Mouse (Mus musculus) thymus, adult 2 months (tissue): ENCODE measurements around the gene Kcnk2. TPM values are rescaled to one million over a fixed set of nuclear protein-coding genes. Genes with fewer than 3 reads are reported as not detected.

ENCODE experiments used
- DNase-seq: peaks from one replicate; pipeline ENCODE4 v3.0.0; 2021
- H3K27ac ChIP-seq: fragments of 200-500 bp; 2 replicates; pipeline ENCODE4 v1.5.1; 2012; ENCODE audit warnings: low read length, control low read depth; ENCODE audit not compliant: control insufficient read depth, insufficient read depth
- H3K27me3 ChIP-seq: fragments of 200-500 bp; 2 replicates; pipeline ENCODE4 v1.6.1; 2012; ENCODE audit warnings: mild to moderate bottlenecking, low read length, moderate library complexity, mixed read lengths; ENCODE audit not compliant: control insufficient read depth, insufficient read depth
- H3K36me3 ChIP-seq: fragments of 200-500 bp; 2 replicates; pipeline ENCODE4 v1.6.1; 2012; ENCODE audit warnings: mild to moderate bottlenecking, low read length, moderate library complexity; ENCODE audit not compliant: control insufficient read depth, insufficient read depth
- H3K4me1 ChIP-seq: fragments of 200-500 bp; replicated peaks from 2 replicates; pipeline ENCODE4 v1.6.1; 2012; ENCODE audit warnings: low read length; ENCODE audit not compliant: control insufficient read depth, insufficient read depth
- H3K4me3 ChIP-seq: fragments of 200-500 bp; 2 replicates; pipeline ENCODE4 v1.5.1; 2012; ENCODE audit warnings: mild to moderate bottlenecking, low read length, control low read depth, moderate library complexity; ENCODE audit not compliant: control insufficient read depth, insufficient read depth
- CTCF ChIP-seq: fragments of 200-500 bp; IDR thresholded peaks from 2 replicates; pipeline ENCODE4 v1.5.1; 2012; ENCODE audit warnings: mild to moderate bottlenecking, control low read depth, low read length, moderate library complexity, borderline replicate concordance; ENCODE audit not compliant: control insufficient read depth, poor library complexity, insufficient read depth; ENCODE audit errors: extremely low read depth
- POLR2A ChIP-seq: fragments of 200-500 bp; IDR thresholded peaks from 2 replicates; pipeline ENCODE4 v1.6.1; 2012; ENCODE audit warnings: mild to moderate bottlenecking, low read length, control low read depth, moderate library complexity; ENCODE audit not compliant: control insufficient read depth, poor library complexity, insufficient read depth; ENCODE audit errors: extremely low read depth
- WGBS: fragments of 180-500 bp; shearing (Covaris S2); methylation state at CpG from one replicate; pipeline ENCODE4 v1.1.7; 2018; 5-methylcytosine and 5-hydroxymethylcytosine counted together
- polyA plus RNA-seq: library from polyadenylated mRNA; depleted of rRNA; stranded (reverse); fragments of >200 nt; gene quantifications from 2 replicates; pipeline ENCODE4 v1.2.3, GENCODE M21; 2012

Gene Kcnk2
- polyA plus RNA-seq, 1 experiment = 4.4 TPM

DNA sequence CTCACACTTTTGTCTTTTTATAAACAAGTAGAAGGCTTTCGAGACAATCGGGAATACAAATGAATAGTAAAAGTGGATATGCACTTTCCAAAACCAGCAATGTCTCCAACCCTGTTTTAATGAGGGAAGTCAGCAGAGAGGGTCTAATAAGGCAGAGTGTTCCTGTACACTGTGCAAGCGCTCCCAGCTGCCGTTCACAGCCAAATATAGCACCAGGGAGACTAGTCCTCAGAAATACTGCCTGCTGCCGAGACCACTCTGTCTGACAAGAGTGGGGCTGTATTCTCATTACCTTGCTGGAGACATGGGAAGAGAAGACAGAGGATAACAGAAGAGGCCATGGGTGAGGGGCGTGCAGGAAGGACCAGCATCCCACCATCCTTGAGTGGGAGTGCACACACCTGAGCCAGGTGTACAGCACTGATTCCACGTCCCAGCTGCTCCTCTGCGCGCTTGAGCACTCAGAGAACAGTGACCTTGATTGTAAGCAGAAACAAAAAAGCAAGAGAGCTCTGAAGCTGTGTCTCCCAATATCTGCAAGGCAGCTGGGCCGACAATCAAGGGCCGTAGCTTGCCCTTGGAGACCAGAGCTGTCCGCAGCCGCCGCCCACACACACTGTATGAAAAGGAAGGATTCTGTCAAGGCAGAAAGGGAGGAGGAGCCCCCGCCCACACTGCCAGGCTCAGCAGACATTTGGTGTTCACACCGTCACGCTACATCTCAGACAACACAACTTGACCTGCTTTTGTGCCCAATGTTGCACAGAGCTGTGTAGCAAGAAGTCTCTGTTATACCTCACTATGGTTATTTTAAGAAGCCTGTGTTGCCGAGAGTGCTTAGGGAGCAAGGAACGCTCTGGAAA is 173.6 kb downstream of the Kcnk2 start:
- WGBS = 87% methylated on average over 19 of the region's 19 CpGs
- Histone ChIP-seq H3K36me3 (no peaks in the 10 kb centered on the region), H3K4me1 (no peaks in the 10 kb centered on the region), H3K4me3 (no peak overlapping the region), H3K27me3 (no peaks in the 10 kb centered on the region), H3K27ac (no peak overlapping the region)
- TF ChIP-seq CTCF = no peak
- TF ChIP-seq POLR2A = no peak
- DNase-seq = no peak

DNA sequence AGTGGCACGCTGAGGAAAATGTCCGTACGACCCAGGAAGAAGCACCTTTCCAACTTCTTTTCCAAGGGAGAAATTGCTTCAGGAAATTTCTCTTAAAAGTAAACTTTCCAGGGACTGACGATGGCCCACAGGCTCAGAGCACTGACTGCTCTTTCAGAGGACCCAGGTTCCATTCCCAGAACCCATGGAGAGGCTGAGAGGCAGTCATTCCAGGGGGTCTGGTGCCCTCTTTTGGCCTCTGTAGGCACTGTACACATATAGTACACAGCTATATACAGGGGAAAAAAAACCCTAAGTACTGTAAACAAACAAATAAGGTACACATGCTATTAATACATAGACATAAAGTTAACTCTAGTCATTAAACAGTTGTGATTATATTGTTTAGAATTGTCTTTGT is 174.6 kb downstream of the Kcnk2 start:
- no peak for TF ChIP-seq POLR2A
- TF ChIP-seq CTCF = no peak
- H3K4me3 ChIP-seq = no peak overlapping the region
- H3K36me3 ChIP-seq = no peaks in the 10 kb centered on the region
- no peaks in the 10 kb centered on the region for H3K27me3 ChIP-seq
- WGBS = 86% methylated on average over 4 of the region's 4 CpGs
- no peak overlapping the region for H3K27ac ChIP-seq
- no peaks in the 10 kb centered on the region for H3K4me1 ChIP-seq
- DNase-seq = no peak

DNA sequence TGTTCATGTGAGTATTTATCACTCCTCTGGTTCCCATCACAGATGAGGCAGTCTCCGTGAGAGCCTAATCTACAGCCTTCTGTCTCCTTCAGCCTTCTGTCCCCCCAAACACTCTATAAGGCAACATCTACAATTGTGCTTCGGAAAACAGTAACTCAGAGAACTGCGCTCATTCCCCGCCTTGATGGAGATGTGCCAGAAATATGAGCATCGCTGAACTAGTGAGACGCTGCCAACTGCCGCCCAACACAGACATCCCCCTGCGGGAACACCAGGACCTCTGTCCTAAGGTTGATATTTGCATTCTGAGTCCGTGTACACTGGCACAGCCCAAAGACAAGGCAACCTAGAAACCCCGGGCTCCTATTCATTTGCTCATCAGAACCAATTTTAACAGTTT is 183.0 kb downstream of the Kcnk2 start:
- TF ChIP-seq POLR2A (no peak), CTCF (no peak)
- H3K4me1 ChIP-seq = no peaks in the 10 kb centered on the region
- no peak for DNase-seq
- H3K4me3 ChIP-seq = no peak overlapping the region
- H3K27me3 ChIP-seq = no peaks in the 10 kb centered on the region
- no peaks in the 10 kb centered on the region for H3K36me3 ChIP-seq
- 93% methylated on average over 10 of the region's 10 CpGs for WGBS
- no peak overlapping the region for H3K27ac ChIP-seq

DNA sequence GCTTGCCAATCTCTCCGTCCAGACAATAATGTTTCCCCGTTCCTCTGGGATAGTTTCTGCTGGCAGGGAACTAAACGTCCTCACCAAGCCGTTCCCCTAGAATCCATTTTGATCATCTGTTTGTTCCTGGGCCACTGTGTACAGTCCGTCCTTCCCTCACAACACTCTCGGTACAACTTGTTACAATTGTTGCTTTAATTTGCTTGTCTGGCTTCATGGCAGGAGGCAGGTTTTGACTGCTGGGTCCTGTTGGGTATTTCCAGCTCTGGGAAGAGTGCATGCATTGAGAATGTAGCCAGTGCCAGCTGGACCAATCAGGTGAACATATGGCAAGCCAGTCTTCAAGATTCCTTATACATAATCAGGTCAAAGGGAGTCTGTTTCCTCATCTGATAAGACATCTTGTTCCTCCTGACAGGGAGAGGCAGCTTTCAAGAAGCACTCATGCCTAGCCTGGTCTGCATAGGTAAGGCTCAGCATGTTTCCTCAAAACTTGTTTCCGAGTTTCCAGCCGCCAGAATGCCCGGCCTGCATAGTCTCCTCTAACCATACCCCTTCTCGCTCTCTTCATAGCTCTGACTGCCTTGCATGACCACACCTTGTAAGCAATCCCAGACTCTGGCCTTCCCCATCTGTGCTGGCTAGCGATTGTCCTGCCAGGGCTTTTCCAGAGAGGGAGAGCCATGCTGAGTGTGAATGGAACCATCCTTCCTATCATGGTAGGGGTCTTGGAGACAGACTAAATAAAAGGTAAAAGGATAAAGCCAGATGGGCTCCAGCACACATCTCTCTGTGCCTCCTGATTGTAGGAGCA is 184.1 kb downstream of the Kcnk2 start:
- TF ChIP-seq POLR2A = no peak
- no peak for TF ChIP-seq CTCF
- Histone ChIP-seq H3K4me1 (no peaks in the 10 kb centered on the region), H3K27me3 (no peaks in the 10 kb centered on the region), H3K36me3 (no peaks in the 10 kb centered on the region), H3K4me3 (no peak overlapping the region), H3K27ac (no peak overlapping the region)
- no peak for DNase-seq
- 92% methylated on average over 11 of the region's 11 CpGs for WGBS

DNA sequence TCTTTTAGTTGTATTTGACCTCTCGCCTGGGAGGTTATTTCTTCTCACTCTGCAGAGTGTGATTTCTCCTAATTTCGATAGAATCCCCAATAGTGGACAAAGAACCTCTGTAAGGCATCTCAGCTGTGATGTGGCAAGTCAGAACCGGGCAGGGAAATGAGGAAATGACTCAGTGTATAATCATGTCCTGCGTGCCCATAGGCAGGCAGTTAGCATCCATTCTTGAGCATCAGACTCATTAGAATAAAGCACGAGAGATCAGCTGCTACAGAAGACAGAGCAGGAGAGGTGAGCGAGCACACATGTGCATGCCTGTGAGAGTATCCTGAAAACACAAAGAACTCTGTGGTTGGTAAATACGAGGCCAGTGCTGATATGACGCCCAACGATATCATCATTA is 186.9 kb downstream of the Kcnk2 start:
- WGBS = 56% methylated on average over 9 of the region's 9 CpGs
- Histone ChIP-seq H3K4me1 (no peaks in the 10 kb centered on the region), H3K4me3 (no peak overlapping the region), H3K36me3 (no peaks in the 10 kb centered on the region), H3K27ac (no peak overlapping the region), H3K27me3 (no peaks in the 10 kb centered on the region)
- TF ChIP-seq CTCF = no peak
- no peak for TF ChIP-seq POLR2A
- no peak for DNase-seq

DNA sequence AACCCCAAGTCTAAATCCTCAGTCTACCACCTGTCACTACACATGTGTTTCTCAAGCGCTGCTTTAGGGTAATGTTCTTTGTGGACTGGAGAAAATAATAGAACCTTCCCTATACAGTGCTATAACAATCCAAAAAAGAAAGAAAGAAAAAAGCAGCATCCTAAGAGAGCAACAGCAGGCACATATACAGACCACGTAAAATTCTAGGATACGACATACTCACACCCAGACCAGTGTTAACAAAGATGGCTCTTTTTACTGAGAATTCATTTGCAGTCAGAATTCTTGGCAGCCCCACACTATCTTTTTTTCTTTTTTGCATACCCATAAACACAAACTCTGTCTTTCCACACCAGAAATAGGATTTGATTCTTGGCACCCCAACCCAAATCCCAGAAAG is 187.6 kb downstream of the Kcnk2 start:
- WGBS = 95% methylated on average over 3 of the region's 3 CpGs
- Histone ChIP-seq H3K4me1 (no peaks in the 10 kb centered on the region), H3K4me3 (no peak overlapping the region), H3K36me3 (no peaks in the 10 kb centered on the region), H3K27me3 (no peaks in the 10 kb centered on the region), H3K27ac (no peak overlapping the region)
- TF ChIP-seq POLR2A (no peak), CTCF (no peak)
- DNase-seq = no peak
